Mouse (Mus musculus) lung, postnatal 36 days (tissue): Measurements from ENCODE around the gene Casz1.

Source experiments
- DNase-seq: peaks from one replicate; pipeline ENCODE4 v3.0.0; 2022; ENCODE audit warnings: mixed read lengths

The Casz1 gene

GRCm38 (mm10) chr4:148879631-148880030 is 75.4 kb downstream of the Casz1 start:
- DNase-seq = no peak

GRCm38 (mm10) chr4:148881001-148881669 is 76.9 kb downstream of the Casz1 start:
- peak; percentile 38 for DNase-seq

GRCm38 (mm10) chr4:148881838-148882237 is 77.6 kb downstream of the Casz1 start:
- no peak for DNase-seq

- peak; percentile 77 for DNase-seq
Measured at GRCm38 (mm10) chr4:148882360-148882929, 78.2 kb downstream of the Casz1 start.

- no peak for DNase-seq
Measured at GRCm38 (mm10) chr4:148884596-148884995, 80.4 kb downstream of the Casz1 start.

- no peak for DNase-seq
Measured at GRCm38 (mm10) chr4:148885401-148885800, 81.2 kb downstream of the Casz1 start.

GRCm38 (mm10) chr4:148885921-148886540 is 81.8 kb downstream of the Casz1 start:
- DNase-seq = no peak

- DNase-seq = no peak
Measured at GRCm38 (mm10) chr4:148888229-148888628, 84.0 kb downstream of the Casz1 start.

GRCm38 (mm10) chr4:148889011-148889410 is 84.8 kb downstream of the Casz1 start:
- DNase-seq = no peak

- DNase-seq = no peak
Measured at GRCm38 (mm10) chr4:148890442-148890841, 86.2 kb downstream of the Casz1 start.

GRCm38 (mm10) chr4:148890892-148891838 is 86.9 kb downstream of the Casz1 start:
- DNase-seq = no peak

GRCm38 (mm10) chr4:148896125-148896524 is 91.9 kb downstream of the Casz1 start:
- no peak for DNase-seq

- DNase-seq = no peak
Measured at GRCm38 (mm10) chr4:148899927-148900294, 95.7 kb downstream of the Casz1 start.

- DNase-seq = peak; percentile 92
Measured at GRCm38 (mm10) chr4:148900295-148901211, 96.3 kb downstream of the Casz1 start.

- no peak for DNase-seq
Measured at GRCm38 (mm10) chr4:148901275-148902052, 97.2 kb downstream of the Casz1 start.

GRCm38 (mm10) chr4:148902919-148903727 is 98.9 kb downstream of the Casz1 start:
- peak; percentile 91 for DNase-seq

- DNase-seq = peak; percentile 73
Measured at GRCm38 (mm10) chr4:148905295-148905694, 101.1 kb downstream of the Casz1 start.

GRCm38 (mm10) chr4:148906806-148907205 is 102.6 kb downstream of the Casz1 start:
- peak; percentile 73 for DNase-seq

- DNase-seq = no peak
Measured at GRCm38 (mm10) chr4:148908214-148908681, 104.0 kb downstream of the Casz1 start.
